Mouse (Mus musculus) liver, embryonic 11.5 days (tissue): ENCODE data around the gene Ttc30a1. TPM values are rescaled to one million over a fixed set of nuclear protein-coding genes. Genes with fewer than 3 reads are reported as not detected.
"Not testable (repeated sequence)": the region's sequence is repeated elsewhere in the genome, so short reads cannot be mapped to it uniquely, and the experiment has no call there.

ENCODE experiments used
- ATAC-seq: fragments of 200-750 bp; cut with Nextera tagmentation; replicated peaks from 2 replicates; pipeline ENCODE4 v1.8.0; 2017; ENCODE audit warnings: moderate number of reproducible peaks, mild to moderate bottlenecking, moderate TSS enrichment, moderate library complexity; ENCODE audit not compliant: low FRiP score
- DNase-seq: peaks from one replicate; pipeline ENCODE4 v3.0.0-alpha.2; 2017; ENCODE audit warnings: low spot score
- H3K27ac ChIP-seq: fragments of 300-500 bp; sonication (generic); 2 replicates; pipeline ENCODE4 v1.5.1; 2014; ENCODE audit warnings: mild to moderate bottlenecking, low read depth, low read length, control low read depth
- H3K27me3 ChIP-seq: fragments of 300-500 bp; sonication (generic); replicated peaks from 2 replicates; pipeline ENCODE4 v1.6.1; 2014; ENCODE audit warnings: low read length, mixed read lengths; ENCODE audit not compliant: control insufficient read depth, insufficient read depth
- H3K36me3 ChIP-seq: fragments of 300-500 bp; sonication (generic); 2 replicates; pipeline ENCODE4 v1.6.1; 2014; ENCODE audit warnings: mild to moderate bottlenecking, low read length, moderate library complexity, mixed read lengths; ENCODE audit not compliant: control insufficient read depth, insufficient read depth
- H3K4me1 ChIP-seq: fragments of 300-500 bp; sonication (generic); replicated peaks from 2 replicates; pipeline ENCODE4 v1.6.1; 2014; ENCODE audit warnings: low read length, mixed read lengths; ENCODE audit not compliant: control insufficient read depth, insufficient read depth
- H3K4me2 ChIP-seq: fragments of 300-500 bp; sonication (generic); 2 replicates; pipeline ENCODE4 v1.6.1; 2014; ENCODE audit warnings: mild to moderate bottlenecking, control low read depth, moderate library complexity
- H3K4me3 ChIP-seq: fragments of 300-500 bp; sonication (generic); 2 replicates; pipeline ENCODE4 v1.5.1; 2014; ENCODE audit warnings: low read depth, low read length, control low read depth
- H3K9ac ChIP-seq: fragments of 300-500 bp; sonication (generic); 2 replicates; pipeline ENCODE4 v1.6.1; 2014; ENCODE audit warnings: low read depth, low read length, control low read depth
- H3K9me3 ChIP-seq: fragments of 300-500 bp; sonication (generic); 2 replicates; pipeline ENCODE4 v1.6.1; 2016; ENCODE audit warnings: low read length, inconsistent platforms, mixed read lengths; ENCODE audit not compliant: control insufficient read depth
- WGBS: fragments of 180-500 bp; shearing (Covaris S2); extraction: QIAGEN DNeasy Blood & Tissue Kit; methylation state at CpG from one replicate; pipeline ENCODE4 v1.1.7; 2014; 5-methylcytosine and 5-hydroxymethylcytosine counted together
- polyA plus RNA-seq: library from polyadenylated mRNA; unstranded; fragments of >200 nt; fragmentation: Nextera tagmentation; extraction: Ambion mirVana; gene quantifications from 2 replicates; pipeline ENCODE4 v1.2.1, GENCODE M21; 2014

The Ttc30a1 gene
- polyA plus RNA-seq, 1 experiment from 2014 or later, result 4.8 TPM

GRCm38 (mm10) chr2:75959183-75959849 lies 22.5 kb downstream of the Ttc30a1 start:
- Histone ChIP-seq H3K36me3 (no peaks in the 10 kb centered on the region), H3K9ac (no peak overlapping the region), H3K9me3 (no peaks in the 10 kb centered on the region), H3K4me2 (no peak overlapping the region), H3K4me1 (peaks cover 5% of the 10 kb centered on the region), H3K27me3 (0 out of 2 replicates have a peak, but pooled peaks cover 2% of the 10 kb centered on the region), H3K4me3 (no peak overlapping the region), H3K27ac (no peak overlapping the region)
- 50% methylated on average over 18 of the region's 18 CpGs for WGBS
- no peak for ATAC-seq
- DNase-seq, result no peak

GRCm38 (mm10) chr2:75955709-75956108 lies 26.1 kb downstream of the Ttc30a1 start:
- Histone ChIP-seq H3K4me2 (no peak overlapping the region), H3K4me1 (peaks cover 5% of the 10 kb centered on the region), H3K4me3 (no peak overlapping the region), H3K27ac (no peak overlapping the region), H3K36me3 (no peaks in the 10 kb centered on the region), H3K9ac (no peak overlapping the region), H3K9me3 (no peaks in the 10 kb centered on the region), H3K27me3 (0 out of 2 replicates have a peak, but pooled peaks cover 2% of the 10 kb centered on the region)
- ATAC-seq (no peak), DNase-seq (no peak)
- WGBS, result 56% methylated on average over 14 of the region's 14 CpGs

GRCm38 (mm10) chr2:75953320-75953719 lies 28.4 kb downstream of the Ttc30a1 start:
- no peak for DNase-seq
- H3K9ac ChIP-seq, result no peak overlapping the region
- H3K36me3 ChIP-seq, result no peaks in the 10 kb centered on the region
- ATAC-seq, result no peak
- no peaks in the 10 kb centered on the region for H3K4me1 ChIP-seq
- no peak overlapping the region for H3K4me3 ChIP-seq
- H3K27ac ChIP-seq, result no peak overlapping the region
- 89% methylated on average over 5 of the region's 5 CpGs for WGBS
- no peak overlapping the region for H3K4me2 ChIP-seq
- H3K27me3 ChIP-seq, result no peaks in the 10 kb centered on the region
- no peaks in the 10 kb centered on the region for H3K9me3 ChIP-seq

GRCm38 (mm10) chr2:75950685-75951084 lies 31.1 kb downstream of the Ttc30a1 start:
- Histone ChIP-seq H3K4me1 (no peaks in the 10 kb centered on the region), H3K4me3 (no peak overlapping the region), H3K9ac (no peak overlapping the region), H3K36me3 (no peaks in the 10 kb centered on the region), H3K27me3 (no peaks in the 10 kb centered on the region), H3K9me3 (no peaks in the 10 kb centered on the region), H3K4me2 (no peak overlapping the region), H3K27ac (no peak overlapping the region)
- WGBS, result 85% methylated on average over 8 of the region's 8 CpGs
- DNase-seq (no peak), ATAC-seq (no peak)

GRCm38 (mm10) chr2:75938117-75939063 lies 43.4 kb downstream of the Ttc30a1 start, which contains the start of gene Ttc30b:
Gene Ttc30b (minus strand): TSS chr2:75938585.
- peak within 1 kb of the TSS; percentile 75 for H3K4me2 ChIP-seq
- WGBS, result 6% methylated on average over 41 of the region's 42 CpGs
- DNase-seq (peak; percentile 74), ATAC-seq (peak; percentile 86)
- peak within 1 kb of the TSS; percentile 30 for H3K27ac ChIP-seq
- peak within 1 kb of the TSS; percentile 61 for H3K4me3 ChIP-seq
- H3K4me1 ChIP-seq, result no peaks in the 10 kb centered on the region
- H3K36me3 ChIP-seq, result no peaks in the 10 kb centered on the region
- H3K27me3 ChIP-seq, result no peaks in the 10 kb centered on the region
- H3K9me3 ChIP-seq, result no peaks in the 10 kb centered on the region
- peak within 1 kb of the TSS; percentile 70 for H3K9ac ChIP-seq

- not testable (repeated sequence) for H3K9me3 ChIP-seq, DNase-seq, H3K4me1 ChIP-seq, H3K36me3 ChIP-seq, ATAC-seq, H3K27ac ChIP-seq, H3K27me3 ChIP-seq
- H3K4me2 ChIP-seq, result peak overlapping the region; percentile 75
- H3K9ac ChIP-seq, result peak overlapping the region; percentile 70
- WGBS, result 67% methylated on average over 16 of the region's 17 CpGs
- peak overlapping the region; percentile 61 for H3K4me3 ChIP-seq
Measured at GRCm38 (mm10) chr2:75937520-75938116, 44.1 kb downstream of the Ttc30a1 start.

GRCm38 (mm10) chr2:75936685-75937084 lies 45.1 kb downstream of the Ttc30a1 start:
- DNase-seq, H3K9me3 ChIP-seq, H3K4me2 ChIP-seq, H3K36me3 ChIP-seq, H3K4me1 ChIP-seq, H3K27me3 ChIP-seq, ATAC-seq, H3K4me3 ChIP-seq, H3K27ac ChIP-seq, H3K9ac ChIP-seq: not testable (repeated sequence)
- WGBS, result 86% methylated on average over 2 of the region's 2 CpGs

GRCm38 (mm10) chr2:75933541-75933940 lies 48.2 kb downstream of the Ttc30a1 start:
- ATAC-seq, result no peak
- no peak for DNase-seq
- Histone ChIP-seq H3K4me1 (no peaks in the 10 kb centered on the region), H3K9ac (no peak overlapping the region), H3K27me3 (no peaks in the 10 kb centered on the region), H3K4me2 (no peak overlapping the region), H3K27ac (no peak overlapping the region), H3K4me3 (no peak overlapping the region), H3K9me3 (no peaks in the 10 kb centered on the region), H3K36me3 (no peaks in the 10 kb centered on the region; the same call in 1 of the 2 replicates)
- WGBS, result 54% methylated on average over 7 of the region's 7 CpGs
